Mouse (Mus musculus): ENCODE data around the gene Gm20388. TPM values are rescaled to one million over a fixed set of nuclear protein-coding genes. Genes with fewer than 3 reads are reported as not detected.
A peak's percentile ranks its signal among the peaks of the same experiment; 100 is the strongest.

Gene Gm20388
- polyA plus RNA-seq, 1 experiment from 2014 or later: not detected

DNA sequence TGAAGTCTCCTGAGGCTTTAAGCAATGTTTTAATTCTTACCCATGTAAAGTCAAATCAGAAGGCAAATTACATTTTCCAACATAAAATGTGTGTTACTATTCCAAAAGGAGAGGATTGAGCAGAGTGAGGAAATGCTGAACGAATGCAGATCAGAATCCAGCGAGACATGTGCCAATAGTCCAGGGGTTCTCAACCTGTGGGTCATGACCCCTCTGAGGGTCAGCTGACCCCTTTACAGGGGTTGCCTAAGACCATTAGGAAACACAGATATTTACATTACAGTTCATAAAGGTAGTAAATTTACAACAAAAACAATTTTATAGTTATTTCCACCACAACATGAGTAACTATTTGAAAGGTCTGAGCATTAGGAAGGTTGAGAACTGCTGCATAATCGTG, 2480.1 kb downstream of the Gm20388 start:
- Histone ChIP-seq H3K9me3 (ENCODE audit: control insufficient read depth, low read length) (no peaks in the 10 kb centered on the region), H3K4me2 (no peak overlapping the region), H3K27ac (ENCODE audit: low read depth, low read length) (no peak overlapping the region), H3K9ac (ENCODE audit: low read length) (no peak overlapping the region), H3K36me3 (ENCODE audit: control insufficient read depth, insufficient read depth, low read length) (peaks cover 32% of the 10 kb centered on the region), H3K27me3 (ENCODE audit: control insufficient read depth, insufficient read depth, low read length) (no peaks in the 10 kb centered on the region), H3K4me1 (ENCODE audit: control insufficient read depth, insufficient read depth, low read length) (no peaks in the 10 kb centered on the region), H3K4me3 (ENCODE audit: low read depth, low read length) (no peak overlapping the region)
- no peak for ATAC-seq (ENCODE audit: low FRiP score)
- DNase-seq (ENCODE audit: low spot score, missing footprints): no peak
- WGBS: 89% methylated on average over 3 of the region's 3 CpGs

- Histone ChIP-seq H3K27ac (ENCODE audit: low read depth, low read length) (no peak overlapping the region), H3K9ac (ENCODE audit: low read length) (no peak overlapping the region), H3K4me3 (ENCODE audit: low read depth, low read length) (no peak overlapping the region), H3K9me3 (ENCODE audit: control insufficient read depth, low read length) (no peaks in the 10 kb centered on the region), H3K36me3 (ENCODE audit: control insufficient read depth, insufficient read depth, low read length) (peaks cover 24% of the 10 kb centered on the region), H3K27me3 (ENCODE audit: control insufficient read depth, insufficient read depth, low read length) (no peaks in the 10 kb centered on the region), H3K4me1 (ENCODE audit: control insufficient read depth, insufficient read depth, low read length) (no peaks in the 10 kb centered on the region), H3K4me2 (no peak overlapping the region)
- no peak for ATAC-seq (ENCODE audit: low FRiP score)
- peak; percentile 53 for DNase-seq (ENCODE audit: low spot score, missing footprints)
Measured at GRCm38 (mm10) chr8:122393717-122394116, 2483.1 kb downstream of the Gm20388 start.

- ATAC-seq (ENCODE audit: low FRiP score) (no peak), DNase-seq (ENCODE audit: low spot score, missing footprints) (peak; percentile 21)
- Histone ChIP-seq H3K9ac (ENCODE audit: low read length) (no peak overlapping the region), H3K27ac (ENCODE audit: low read depth, low read length) (no peak overlapping the region), H3K9me3 (ENCODE audit: control insufficient read depth, low read length) (no peaks in the 10 kb centered on the region), H3K4me1 (ENCODE audit: control insufficient read depth, insufficient read depth, low read length) (no peaks in the 10 kb centered on the region), H3K4me3 (ENCODE audit: low read depth, low read length) (no peak overlapping the region), H3K27me3 (ENCODE audit: control insufficient read depth, insufficient read depth, low read length) (no peaks in the 10 kb centered on the region), H3K4me2 (no peak overlapping the region), H3K36me3 (ENCODE audit: control insufficient read depth, insufficient read depth, low read length) (peaks cover 24% of the 10 kb centered on the region)
- 91% methylated on average over 6 of the region's 6 CpGs for WGBS
Measured at GRCm38 (mm10) chr8:122395291-122395690, 2484.7 kb downstream of the Gm20388 start.

- DNase-seq (ENCODE audit: low spot score, missing footprints) (no peak), ATAC-seq (ENCODE audit: low FRiP score) (no peak)
- H3K9me3 ChIP-seq (ENCODE audit: control insufficient read depth, low read length): no peaks in the 10 kb centered on the region
- WGBS: 95% methylated on average over 9 of the region's 9 CpGs
- no peak overlapping the region for H3K4me3 ChIP-seq (ENCODE audit: low read depth, low read length)
- H3K27ac ChIP-seq (ENCODE audit: low read depth, low read length): no peak overlapping the region
- H3K27me3 ChIP-seq (ENCODE audit: control insufficient read depth, insufficient read depth, low read length): no peaks in the 10 kb centered on the region
- H3K4me2 ChIP-seq: no peak overlapping the region
- H3K36me3 ChIP-seq (ENCODE audit: control insufficient read depth, insufficient read depth, low read length): peaks cover 31% of the 10 kb centered on the region
- H3K4me1 ChIP-seq (ENCODE audit: control insufficient read depth, insufficient read depth, low read length): no peaks in the 10 kb centered on the region
- no peak overlapping the region for H3K9ac ChIP-seq (ENCODE audit: low read length)
Measured at GRCm38 (mm10) chr8:122398186-122398585, 2487.5 kb downstream of the Gm20388 start.

DNA sequence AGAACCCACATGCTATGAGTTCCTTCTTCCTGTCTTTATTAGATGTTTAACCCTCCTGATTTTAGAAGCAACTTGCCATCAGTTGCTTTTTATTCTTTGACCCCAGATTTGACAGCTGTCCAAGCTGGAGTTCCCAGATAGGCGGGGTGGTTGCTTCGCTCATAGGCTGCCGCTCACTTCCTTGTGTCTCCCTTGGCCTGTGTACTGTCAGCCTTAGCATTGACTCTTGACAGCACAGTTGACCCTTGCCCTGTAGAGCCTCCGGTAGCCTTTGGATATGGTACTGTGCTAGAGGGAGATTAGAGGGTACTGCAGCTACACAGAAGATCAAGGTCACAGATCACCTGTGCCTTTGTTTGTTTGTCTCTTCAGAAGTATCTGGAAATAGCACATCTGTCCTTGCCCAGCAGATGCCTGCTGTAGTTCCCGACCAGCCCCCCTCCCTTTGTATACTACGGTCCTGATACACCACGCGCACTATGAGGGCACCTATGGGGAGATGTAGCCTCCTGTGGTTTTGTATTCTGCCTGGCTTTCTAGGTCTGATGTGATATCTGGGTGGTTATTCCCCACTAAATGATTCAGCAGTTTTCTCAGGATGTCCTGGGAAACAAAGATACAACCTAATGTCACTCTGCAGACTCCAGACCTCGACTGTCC, 2494.6 kb downstream of the Gm20388 start:
- Histone ChIP-seq H3K9me3 (ENCODE audit: control insufficient read depth, low read length) (no peaks in the 10 kb centered on the region), H3K4me3 (ENCODE audit: low read depth, low read length) (no peak overlapping the region), H3K4me2 (no peak overlapping the region), H3K9ac (ENCODE audit: low read length) (no peak overlapping the region), H3K36me3 (ENCODE audit: control insufficient read depth, insufficient read depth, low read length) (peaks cover 46% of the 10 kb centered on the region), H3K4me1 (ENCODE audit: control insufficient read depth, insufficient read depth, low read length) (no peaks in the 10 kb centered on the region), H3K27ac (ENCODE audit: low read depth, low read length) (no peak overlapping the region), H3K27me3 (ENCODE audit: control insufficient read depth, insufficient read depth, low read length) (no peaks in the 10 kb centered on the region)
- WGBS: 93% methylated on average over 9 of the region's 9 CpGs
- ATAC-seq (ENCODE audit: low FRiP score) (no peak), DNase-seq (ENCODE audit: low spot score, missing footprints) (no peak)

- no peak overlapping the region for H3K4me2 ChIP-seq
- H3K9me3 ChIP-seq (ENCODE audit: control insufficient read depth, low read length): no peaks in the 10 kb centered on the region
- H3K36me3 ChIP-seq (ENCODE audit: control insufficient read depth, insufficient read depth, low read length): peaks cover 56% of the 10 kb centered on the region
- ATAC-seq (ENCODE audit: low FRiP score) (no peak), DNase-seq (ENCODE audit: low spot score, missing footprints) (no peak)
- WGBS: 95% methylated on average over 7 of the region's 7 CpGs
- no peak overlapping the region for H3K9ac ChIP-seq (ENCODE audit: low read length)
- no peak overlapping the region for H3K4me3 ChIP-seq (ENCODE audit: low read depth, low read length)
- H3K27ac ChIP-seq (ENCODE audit: low read depth, low read length): no peak overlapping the region
- no peaks in the 10 kb centered on the region for H3K27me3 ChIP-seq (ENCODE audit: control insufficient read depth, insufficient read depth, low read length)
- H3K4me1 ChIP-seq (ENCODE audit: control insufficient read depth, insufficient read depth, low read length): no peaks in the 10 kb centered on the region
Measured at GRCm38 (mm10) chr8:122407678-122408077, 2497.0 kb downstream of the Gm20388 start.

DNA sequence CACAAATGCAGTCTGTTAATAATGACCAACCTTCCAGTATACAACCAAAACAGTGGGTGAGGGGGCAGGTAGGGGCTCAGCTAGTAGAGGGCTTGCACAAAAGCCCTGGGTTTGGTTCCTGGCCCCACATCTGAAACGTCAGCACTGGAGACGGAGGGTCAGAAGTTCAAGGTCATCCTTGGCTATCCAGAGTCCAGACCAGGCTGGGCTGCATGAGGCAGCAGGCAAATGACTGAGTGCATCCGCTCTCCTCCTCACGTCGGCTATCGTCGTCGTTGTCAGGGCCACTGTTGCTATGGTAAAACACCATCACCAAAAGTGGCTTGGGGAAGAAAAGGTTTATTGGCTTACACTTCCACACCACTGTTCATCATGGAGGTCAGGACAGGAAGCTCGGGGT, 2503.7 kb downstream of the Gm20388 start:
- Histone ChIP-seq H3K4me2 (no peak overlapping the region), H3K27me3 (ENCODE audit: control insufficient read depth, insufficient read depth, low read length) (no peaks in the 10 kb centered on the region), H3K9me3 (ENCODE audit: control insufficient read depth, low read length) (no peaks in the 10 kb centered on the region), H3K4me3 (ENCODE audit: low read depth, low read length) (no peak overlapping the region), H3K36me3 (ENCODE audit: control insufficient read depth, insufficient read depth, low read length) (peaks cover 61% of the 10 kb centered on the region), H3K9ac (ENCODE audit: low read length) (no peak overlapping the region), H3K27ac (ENCODE audit: low read depth, low read length) (no peak overlapping the region), H3K4me1 (ENCODE audit: control insufficient read depth, insufficient read depth, low read length) (no peaks in the 10 kb centered on the region)
- WGBS: 94% methylated on average over 9 of the region's 9 CpGs
- no peak for DNase-seq (ENCODE audit: low spot score, missing footprints)
- no peak for ATAC-seq (ENCODE audit: low FRiP score)

- DNase-seq (ENCODE audit: low spot score, missing footprints) (no peak), ATAC-seq (ENCODE audit: low FRiP score) (no peak)
- no peak overlapping the region for H3K9ac ChIP-seq (ENCODE audit: low read length)
- no peaks in the 10 kb centered on the region for H3K27me3 ChIP-seq (ENCODE audit: control insufficient read depth, insufficient read depth, low read length)
- H3K4me1 ChIP-seq (ENCODE audit: control insufficient read depth, insufficient read depth, low read length): no peaks in the 10 kb centered on the region
- 95% methylated on average over 6 of the region's 6 CpGs for WGBS
- no peaks in the 10 kb centered on the region for H3K9me3 ChIP-seq (ENCODE audit: control insufficient read depth, low read length)
- H3K4me2 ChIP-seq: no peak overlapping the region
- peaks cover 53% of the 10 kb centered on the region for H3K36me3 ChIP-seq (ENCODE audit: control insufficient read depth, insufficient read depth, low read length)
- H3K4me3 ChIP-seq (ENCODE audit: low read depth, low read length): no peak overlapping the region
- H3K27ac ChIP-seq (ENCODE audit: low read depth, low read length): no peak overlapping the region
Measured at GRCm38 (mm10) chr8:122415554-122415953, 2504.9 kb downstream of the Gm20388 start.

- Histone ChIP-seq H3K4me1 (ENCODE audit: control insufficient read depth, insufficient read depth, low read length) (no peaks in the 10 kb centered on the region), H3K27me3 (ENCODE audit: control insufficient read depth, insufficient read depth, low read length) (no peaks in the 10 kb centered on the region), H3K4me3 (ENCODE audit: low read depth, low read length) (no peak overlapping the region), H3K9me3 (ENCODE audit: control insufficient read depth, low read length) (no peaks in the 10 kb centered on the region), H3K27ac (ENCODE audit: low read depth, low read length) (no peak overlapping the region), H3K4me2 (no peak overlapping the region), H3K9ac (ENCODE audit: low read length) (no peak overlapping the region), H3K36me3 (ENCODE audit: control insufficient read depth, insufficient read depth, low read length) (peaks cover 21% of the 10 kb centered on the region)
- DNase-seq (ENCODE audit: low spot score, missing footprints): no peak
- ATAC-seq (ENCODE audit: low FRiP score): no peak
- WGBS: 79% methylated on average over 9 of the region's 9 CpGs
Measured at GRCm38 (mm10) chr8:122419881-122420555, 2509.4 kb downstream of the Gm20388 start.

Measured in midbrain, embryonic 11.5 days (tissue).